Mouse (Mus musculus) cortical plate, adult 2 months (tissue): ENCODE measurements at regions not wholly inside any gene's neighbourhood (a gene's known extent, or its start where the extent isn't known, plus 50 kb on each side); places are given as distances from the start of the nearest gene placed in this dataset.

Experiments
- H3K27ac ChIP-seq: fragments of 200-500 bp; 2 replicates; pipeline ENCODE4 v1.5.1; 2012; ENCODE audit warnings: low read length, control low read depth, inconsistent platforms; ENCODE audit not compliant: insufficient read depth
- H3K4me1 ChIP-seq: fragments of 200-500 bp; 2 replicates; pipeline ENCODE4 v1.6.1; 2011; ENCODE audit warnings: low read length; ENCODE audit not compliant: control insufficient read depth, insufficient read depth
- H3K4me3 ChIP-seq: fragments of 200-500 bp; 2 replicates; pipeline ENCODE4 v1.5.1; 2011; ENCODE audit warnings: mild to moderate bottlenecking, low read length, control low read depth; ENCODE audit not compliant: insufficient read depth
- CTCF ChIP-seq: fragments of 200-500 bp; IDR thresholded peaks from 2 replicates; pipeline ENCODE4 v1.5.1; 2011; ENCODE audit warnings: mild to moderate bottlenecking, control low read depth, low read length; ENCODE audit not compliant: insufficient read depth; ENCODE audit errors: extremely low read depth
- POLR2A ChIP-seq: fragments of 200-500 bp; IDR thresholded peaks from 2 replicates; pipeline ENCODE4 v1.6.1; 2011; ENCODE audit warnings: mild to moderate bottlenecking, low read length, control low read depth; ENCODE audit not compliant: insufficient read depth; ENCODE audit errors: extremely low read depth

- H3K4me3 ChIP-seq: no peak overlapping the region
- no peak for TF ChIP-seq CTCF
- TF ChIP-seq POLR2A: no peak
- no peak overlapping the region for H3K27ac ChIP-seq
- peaks cover 3% of the 10 kb centered on the region; the same call in 1 of the 2 replicates for H3K4me1 ChIP-seq
Observed at GRCm38 (mm10) chr13:101316336-101316735, 451.7 kb downstream of the Pik3r1 start.

GRCm38 (mm10) chr13:101314040-101314439 is 454.0 kb downstream of the Pik3r1 start:
- no peak for TF ChIP-seq POLR2A
- TF ChIP-seq CTCF: no peak

GRCm38 (mm10) chr13:101311634-101312314 is 456.2 kb downstream of the Pik3r1 start:
- peaks cover 3% of the 10 kb centered on the region; the same call in 1 of the 2 replicates for H3K4me1 ChIP-seq
- no peak overlapping the region for H3K4me3 ChIP-seq
- H3K27ac ChIP-seq: no peak overlapping the region
- TF ChIP-seq POLR2A: no peak
- no peak for TF ChIP-seq CTCF

More at GRCm38 (mm10) chr13:101314040-101314439, 454.0 kb downstream of the Pik3r1 start:
- Histone ChIP-seq H3K4me3 (no peak overlapping the region), H3K27ac (no peak overlapping the region), H3K4me1 (peaks cover 3% of the 10 kb centered on the region; the same call in 1 of the 2 replicates)

GRCm38 (mm10) chr13:101308724-101309123 is 459.3 kb downstream of the Pik3r1 start:
- no peak overlapping the region for H3K27ac ChIP-seq
- no peak overlapping the region for H3K4me3 ChIP-seq
- TF ChIP-seq POLR2A: no peak
- no peak for TF ChIP-seq CTCF
- H3K4me1 ChIP-seq: no peaks in the 10 kb centered on the region

- no peak overlapping the region for H3K4me3 ChIP-seq
- TF ChIP-seq POLR2A (no peak), CTCF (no peak)
- no peaks in the 10 kb centered on the region for H3K4me1 ChIP-seq
- no peak overlapping the region for H3K27ac ChIP-seq
Observed at GRCm38 (mm10) chr13:101305695-101306413, 462.2 kb downstream of the Pik3r1 start.

- TF ChIP-seq POLR2A (no peak), CTCF (no peak)
- no peak overlapping the region for H3K27ac ChIP-seq
- H3K4me1 ChIP-seq: no peaks in the 10 kb centered on the region
- no peak overlapping the region for H3K4me3 ChIP-seq
Observed at GRCm38 (mm10) chr13:101305063-101305462, 463.0 kb downstream of the Pik3r1 start.

GRCm38 (mm10) chr13:101301361-101301760 is 466.7 kb downstream of the Pik3r1 start:
- Histone ChIP-seq H3K27ac (no peak overlapping the region), H3K4me3 (no peak overlapping the region), H3K4me1 (no peaks in the 10 kb centered on the region)
- no peak for TF ChIP-seq CTCF
- no peak for TF ChIP-seq POLR2A

GRCm38 (mm10) chr13:101289407-101289806 is 456.2 kb upstream of the Slc30a5 start:
- no peak for TF ChIP-seq POLR2A
- no peak for TF ChIP-seq CTCF
- Histone ChIP-seq H3K4me1 (no peaks in the 10 kb centered on the region), H3K27ac (no peak overlapping the region), H3K4me3 (no peak overlapping the region)

GRCm38 (mm10) chr13:101287131-101287530 is 453.9 kb upstream of the Slc30a5 start:
- Histone ChIP-seq H3K4me3 (no peak overlapping the region), H3K27ac (no peak overlapping the region), H3K4me1 (no peaks in the 10 kb centered on the region)
- no peak for TF ChIP-seq CTCF
- no peak for TF ChIP-seq POLR2A
